Mouse (Mus musculus) heart, adult 2 months (tissue): ENCODE results near the gene Dok4.

Experiments
- CTCF ChIP-seq: fragments of 200-600 bp; IDR thresholded peaks from 2 replicates; pipeline ENCODE4 v1.8.1; 2022; ENCODE audit warnings: antibody characterized with exemption, mild to moderate bottlenecking, moderate library complexity
- EP300 ChIP-seq: fragments of 200-500 bp; IDR thresholded peaks from 2 replicates; pipeline ENCODE4 v1.6.1; 2011; ENCODE audit warnings: low read depth, low read length, control low read depth; ENCODE audit not compliant: insufficient read depth

- no peak for TF ChIP-seq EP300
- no peak for TF ChIP-seq CTCF
These were observed 4.0 kb downstream of the Dok4 start for GRCm38 (mm10) chr8:94872156-94872555.
